Mouse (Mus musculus): ENCODE data around the gene Rpl13a.
A peak's percentile ranks its signal among the peaks of the same experiment; 100 is the strongest.

DNA sequence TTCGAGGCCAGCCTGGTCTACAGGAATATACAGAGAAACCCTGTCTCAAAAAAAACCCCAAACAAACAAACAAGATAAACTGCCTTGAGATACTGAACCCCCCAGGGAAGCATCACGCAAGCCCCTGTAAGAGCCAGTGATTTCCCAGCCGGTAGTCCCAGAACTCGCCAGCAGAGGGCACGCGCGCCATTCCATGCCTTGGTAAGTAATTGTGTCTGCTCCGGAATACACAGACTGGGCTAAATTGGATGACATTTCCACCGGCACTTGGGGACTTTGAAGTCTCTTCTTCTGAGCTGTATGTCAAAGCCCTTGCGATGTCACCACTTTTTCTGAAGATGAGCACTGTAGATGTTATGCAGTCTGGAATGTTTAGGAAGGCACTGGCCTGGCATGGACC, 48.7 kb downstream of the Rpl13a start:
- no peak for TF ChIP-seq EP300 (IDR thresholded peaks at IDR 0.05; ENCODE audit: low read depth)
- TF ChIP-seq CTCF (IDR thresholded peaks at IDR 0.05; ENCODE audit: low read depth): peak; percentile 97
